Mouse (Mus musculus) Muller cell, postnatal 12 days (primary cell): ENCODE measurements around the gene 1700109H08Rik.
"Not testable (repeated sequence)": the region's sequence is repeated elsewhere in the genome, so short reads cannot be mapped to it uniquely, and the experiment has no call there.

Experiments used
- DNase-seq: peaks from one replicate; pipeline ENCODE4 v3.0.0-alpha.2; 2015; ENCODE audit errors: inconsistent ontology term

The 1700109H08Rik gene

DNA sequence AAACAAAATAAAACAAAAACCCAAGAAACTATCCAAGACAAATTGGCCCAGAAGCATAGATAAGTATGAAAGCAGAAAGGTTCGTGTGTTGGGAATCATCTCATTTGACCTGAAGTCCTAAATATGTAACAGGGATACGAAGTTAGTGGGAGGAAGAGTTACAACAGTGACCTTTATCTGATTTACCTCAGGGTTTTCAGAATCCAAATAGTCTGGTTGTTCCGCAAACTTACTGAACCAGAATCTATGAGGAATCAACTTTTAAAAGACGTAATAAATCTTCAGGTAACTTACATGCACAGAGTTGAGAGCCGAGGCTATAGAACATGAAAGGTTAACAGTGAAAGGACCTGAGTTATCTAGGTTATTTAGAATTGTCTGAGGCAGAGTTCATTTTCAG lies 27.4 kb downstream of the 1700109H08Rik start:
- DNase-seq, result no peak

- no peak for DNase-seq
These were observed 28.9 kb downstream of the 1700109H08Rik start for GRCm38 (mm10) chr5:3600298-3600697.

GRCm38 (mm10) chr5:3600790-3601189 lies 29.4 kb downstream of the 1700109H08Rik start:
- no peak for DNase-seq

DNA sequence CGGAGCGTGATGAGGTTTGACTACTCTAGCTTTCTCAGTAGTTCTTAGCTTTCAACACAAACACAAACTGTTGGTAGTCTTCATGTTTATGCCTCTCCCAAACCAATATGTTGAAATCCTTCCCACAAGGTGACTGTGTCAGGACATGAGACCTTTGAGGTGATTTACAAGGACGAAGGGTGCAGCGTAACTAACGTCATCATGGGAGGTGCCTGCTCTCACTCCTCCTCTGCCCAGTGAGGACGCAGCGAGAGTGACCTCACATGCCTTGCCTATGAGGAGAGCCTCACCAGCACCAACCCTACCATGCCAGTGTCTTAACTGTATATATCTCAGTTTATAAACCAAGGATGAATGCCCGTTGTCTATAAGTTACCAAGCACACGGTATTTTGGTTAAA lies 35.7 kb downstream of the 1700109H08Rik start:
- DNase-seq, result no peak

- no peak for DNase-seq
These were observed 37.9 kb downstream of the 1700109H08Rik start for GRCm38 (mm10) chr5:3609241-3609640.

DNA sequence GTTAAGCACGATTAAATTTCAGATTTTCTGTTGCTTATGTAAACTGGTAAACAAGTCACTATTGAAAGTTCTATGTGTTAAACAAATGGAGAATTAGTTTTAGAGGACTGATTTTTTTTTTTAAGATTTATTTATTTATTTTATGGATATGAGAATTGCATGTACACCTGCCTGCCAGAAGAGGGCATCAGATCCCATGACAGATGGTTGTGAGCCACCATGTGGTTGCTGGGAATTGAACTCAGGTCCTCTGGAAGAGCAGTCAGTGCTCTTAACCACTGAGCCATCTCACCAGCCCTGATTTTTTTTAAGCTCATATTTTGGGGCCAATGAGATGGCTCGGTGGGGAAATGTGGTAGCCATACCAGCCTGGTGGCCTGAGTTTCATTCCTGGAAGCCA lies 40.5 kb downstream of the 1700109H08Rik start:
- DNase-seq, result not testable (repeated sequence)

DNA sequence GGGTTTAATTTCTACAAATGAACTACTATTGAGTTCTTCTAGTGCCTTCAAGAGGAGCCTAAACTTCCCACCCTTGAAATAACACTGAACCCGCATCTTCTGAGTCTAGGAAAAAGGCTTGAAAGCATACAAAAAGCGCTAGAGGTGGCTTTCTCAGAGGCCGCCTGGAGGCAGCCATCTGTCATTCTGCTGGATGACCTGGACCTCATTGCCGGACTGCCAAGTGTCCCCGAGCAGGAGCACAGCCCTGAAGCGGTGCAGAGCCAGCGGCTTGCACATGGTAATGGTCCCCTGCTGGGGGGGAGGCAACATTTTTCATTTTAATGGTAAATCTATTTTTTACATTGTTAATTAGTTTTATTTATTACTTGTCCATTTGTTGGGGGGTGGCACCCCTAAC lies 49.1 kb downstream of the 1700109H08Rik start:
- no peak for DNase-seq

DNA sequence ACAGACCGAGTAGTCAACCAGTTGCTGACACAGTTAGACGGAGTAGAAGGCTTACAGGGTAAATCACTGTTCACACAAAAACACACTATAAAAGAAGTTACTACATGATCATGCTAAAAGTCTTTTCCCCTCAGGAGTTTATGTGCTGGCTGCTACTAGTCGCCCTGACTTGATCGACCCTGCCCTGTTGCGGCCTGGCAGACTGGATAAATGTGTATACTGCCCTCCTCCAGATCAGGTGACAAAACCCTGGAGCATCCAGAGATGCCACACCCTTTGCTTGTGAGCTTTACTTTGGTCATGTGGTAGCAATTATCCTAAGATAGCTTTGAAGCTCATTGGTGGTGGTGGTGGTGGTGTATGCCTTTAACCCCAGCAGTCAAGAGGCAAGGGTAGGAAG lies 58.7 kb downstream of the 1700109H08Rik start:
- DNase-seq, result no peak

DNA sequence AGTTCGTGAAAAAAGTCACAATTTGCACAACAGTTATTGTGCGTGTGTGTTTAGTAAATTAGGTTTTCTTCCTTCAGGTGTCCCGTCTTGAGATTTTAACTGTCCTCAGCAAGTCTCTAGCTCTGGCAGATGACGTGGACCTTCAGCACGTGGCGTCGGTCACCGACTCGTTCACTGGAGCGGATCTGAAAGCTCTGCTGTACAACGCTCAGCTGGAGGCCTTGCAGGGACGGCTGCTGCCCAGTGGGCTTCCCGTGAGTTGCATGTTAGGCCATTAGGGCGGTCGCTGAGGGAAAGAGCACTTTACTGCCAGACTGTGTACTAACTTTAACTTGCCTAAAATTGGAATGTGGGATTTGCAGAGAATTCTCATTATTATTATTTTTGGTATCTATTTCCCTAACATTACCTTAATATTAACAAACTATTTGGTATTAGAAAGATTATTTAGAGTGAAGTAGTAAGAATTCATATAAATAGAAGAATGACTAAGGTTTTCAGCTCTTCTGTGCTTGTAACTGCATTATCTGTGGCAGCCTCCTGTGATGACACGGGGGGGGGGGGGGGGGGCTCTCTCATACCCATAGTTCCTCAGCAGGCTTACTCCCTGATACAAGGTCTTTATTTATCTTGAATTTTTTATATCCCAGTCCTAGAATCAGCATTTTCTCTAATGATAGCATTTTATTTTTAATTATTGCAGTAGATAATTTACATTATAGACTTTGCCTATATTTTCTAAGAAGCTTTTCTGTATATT lies 60.3 kb downstream of the 1700109H08Rik start:
- DNase-seq, result peak; percentile 15

DNA sequence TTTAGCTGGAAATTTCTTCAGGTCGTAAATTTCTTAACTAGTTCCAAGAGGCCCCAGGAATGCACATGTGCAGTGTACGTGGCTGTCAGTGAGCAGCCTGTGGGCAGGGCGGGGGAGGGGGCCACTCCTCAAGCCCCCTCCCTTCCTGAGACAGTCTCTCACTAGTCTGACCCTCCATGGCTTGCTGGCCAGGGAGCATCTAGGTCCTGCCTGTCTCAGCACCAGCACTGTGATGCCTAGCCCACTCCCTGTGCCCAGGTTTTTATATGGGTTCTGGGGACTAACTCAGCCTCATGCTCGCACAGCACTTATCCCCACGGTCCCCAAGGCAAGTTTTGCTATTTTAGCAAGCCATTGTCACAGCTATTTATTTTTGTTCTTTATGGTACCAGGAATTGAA lies 60.9 kb downstream of the 1700109H08Rik start:
- DNase-seq, result no peak

GRCm38 (mm10) chr5:3633315-3633714 lies 61.9 kb downstream of the 1700109H08Rik start:
- DNase-seq, result no peak

DNA sequence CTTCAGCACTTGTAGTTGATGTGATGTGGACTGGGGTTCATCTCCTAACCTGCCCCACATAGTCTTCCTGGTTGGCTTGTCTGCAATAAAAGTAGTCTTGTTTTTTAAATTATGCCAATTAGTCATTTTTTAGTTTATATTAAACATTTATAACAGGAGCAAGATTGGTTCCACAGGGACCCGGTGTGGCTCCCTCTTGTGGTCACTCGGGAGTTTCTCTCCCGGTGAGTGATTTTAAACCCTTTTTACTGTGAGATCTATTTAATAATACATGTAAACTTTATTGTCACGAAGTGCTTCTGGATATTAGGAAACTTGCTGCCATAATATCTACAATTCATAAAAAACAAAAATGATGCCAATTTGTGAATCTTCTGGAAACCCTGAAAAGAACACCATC lies 62.6 kb downstream of the 1700109H08Rik start:
- DNase-seq, result no peak
